Mouse (Mus musculus) CD4-positive, CD25-positive, alpha-beta regulatory T cell (primary cell): ENCODE measurements around the gene Ddx28. TPM values are rescaled to one million over a fixed set of nuclear protein-coding genes. Genes with fewer than 3 reads are reported as not detected.

ENCODE experiments used
- polyA plus RNA-seq: library from polyadenylated mRNA; unstranded; fragments of 100-300 nt; shearing (Covaris generic); gene quantifications from one replicate; pipeline ENCODE4 v1.2.1, GENCODE M21; 2017

Ddx28 gene
- polyA plus RNA-seq = 15.7 TPM

DNA sequence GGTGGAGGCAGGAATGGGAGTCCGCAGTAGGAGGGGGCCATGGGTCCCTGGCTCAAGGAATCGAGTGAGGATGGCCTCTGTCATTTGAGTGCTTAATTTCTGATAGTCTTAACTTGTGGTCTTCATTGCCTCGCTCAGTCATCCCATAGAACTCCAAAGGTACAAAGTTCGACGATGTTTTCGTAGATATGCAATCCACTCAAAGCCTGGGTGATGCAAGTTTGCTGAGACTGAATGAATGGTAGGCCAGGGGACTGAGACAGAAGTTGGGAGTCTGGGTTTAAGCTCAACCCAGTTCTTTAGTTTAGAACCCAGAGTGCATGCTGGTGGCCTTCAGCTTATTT lies at the start of gene Ddx28:
Gene Ddx28, minus strand, starts transcription at position 240 of the 344 bp plus-strand sequence.

DNA sequence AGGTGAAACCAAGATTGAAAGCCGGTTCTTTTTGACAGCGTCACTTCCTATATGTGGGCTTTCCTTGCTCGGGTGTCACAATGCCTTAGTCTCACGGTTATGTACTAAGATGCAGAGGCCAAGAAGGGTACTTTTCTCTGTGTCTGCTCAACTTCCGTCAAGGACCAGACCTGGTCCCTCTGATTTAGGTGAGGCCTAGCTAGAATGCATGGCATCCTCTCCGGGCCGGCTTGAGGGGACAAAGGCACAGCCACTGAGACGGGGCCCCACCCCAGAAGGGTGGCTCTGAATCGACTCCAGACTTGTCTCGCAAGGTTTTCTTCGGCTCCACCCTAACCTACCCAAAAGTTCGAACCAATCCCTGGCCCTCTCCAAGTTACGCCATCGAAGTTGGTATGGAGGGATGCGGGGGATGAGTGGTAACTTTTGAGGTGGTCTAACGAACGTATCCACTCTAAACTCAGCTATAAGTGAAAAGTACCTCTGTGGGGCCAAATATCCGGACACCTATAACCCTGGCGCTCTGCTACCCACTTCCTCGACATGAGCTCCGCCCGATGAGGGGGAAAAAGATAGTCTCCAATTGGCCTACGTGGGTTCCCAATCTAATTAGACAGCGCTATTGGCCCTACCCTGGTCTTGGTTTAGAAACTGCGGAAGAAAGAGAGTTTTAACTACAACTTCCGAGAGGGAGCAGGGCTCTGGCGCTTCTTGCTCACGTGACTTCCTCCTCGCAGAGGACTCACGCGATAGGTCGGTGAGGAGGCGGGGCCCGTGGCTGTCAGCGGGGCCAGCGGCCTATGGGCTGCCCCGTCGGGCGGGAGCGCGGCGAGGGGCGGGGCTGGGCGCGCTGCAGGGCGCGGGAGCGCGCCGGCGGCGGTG lies 47.3 kb upstream of the Ddx28 start, which contains the start of gene Nfatc3:
Gene Nfatc3, plus strand, starts transcription at position 110 of the 882 bp plus-strand sequence.

DNA sequence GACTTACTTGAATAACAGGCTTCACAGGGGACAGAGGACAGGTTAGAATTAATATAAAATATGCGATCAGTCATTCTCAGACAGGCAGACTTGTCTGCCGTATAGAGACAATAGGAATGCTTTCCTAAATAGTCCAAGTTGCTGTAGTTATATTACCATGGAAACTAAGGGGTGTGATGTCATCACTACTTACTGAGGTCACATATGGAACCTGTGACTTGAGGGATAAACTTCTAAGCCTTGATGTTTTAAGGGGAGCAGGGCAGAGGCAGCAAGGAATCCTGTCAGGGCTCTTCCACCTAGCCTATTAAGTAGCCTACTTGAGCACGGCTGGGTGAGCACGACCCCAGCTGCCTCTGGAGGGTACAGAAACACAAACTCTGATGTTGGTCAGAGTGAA lies 5.8 kb downstream of the Ddx28 start, which contains the start of gene Dpep2nb:
Gene Dpep2nb, minus strand, starts transcription at position 101 of the 400 bp plus-strand sequence.

DNA sequence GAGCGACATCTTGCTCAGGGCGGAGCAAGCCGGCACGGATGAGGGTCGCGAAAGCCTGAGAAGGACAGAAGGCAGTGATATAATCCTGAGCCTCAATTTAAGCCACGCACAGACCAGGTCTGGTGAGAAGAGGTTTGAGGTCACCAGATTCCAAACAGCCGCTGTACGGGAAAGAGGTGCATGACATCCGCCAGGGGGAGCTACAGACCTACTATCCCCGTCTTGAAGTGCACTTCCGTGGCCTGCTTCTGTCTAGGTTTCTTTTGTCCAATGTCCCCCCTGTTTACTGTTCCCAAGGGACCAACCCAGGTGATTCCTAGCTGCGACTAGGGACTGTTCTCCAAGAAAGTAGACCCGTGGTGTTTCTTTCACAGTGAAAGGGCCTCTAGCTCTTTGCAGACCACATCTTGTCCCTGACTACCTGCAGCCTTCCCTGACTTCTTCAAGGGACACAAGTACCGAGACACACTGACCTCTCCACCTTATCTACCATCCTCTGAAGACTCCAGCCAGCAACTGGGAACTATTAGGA lies 20.8 kb downstream of the Ddx28 start, which contains the start of gene Dus2:
Gene Dus2, plus strand, starts transcription at position 482 of the 532 bp plus-strand sequence.

DNA sequence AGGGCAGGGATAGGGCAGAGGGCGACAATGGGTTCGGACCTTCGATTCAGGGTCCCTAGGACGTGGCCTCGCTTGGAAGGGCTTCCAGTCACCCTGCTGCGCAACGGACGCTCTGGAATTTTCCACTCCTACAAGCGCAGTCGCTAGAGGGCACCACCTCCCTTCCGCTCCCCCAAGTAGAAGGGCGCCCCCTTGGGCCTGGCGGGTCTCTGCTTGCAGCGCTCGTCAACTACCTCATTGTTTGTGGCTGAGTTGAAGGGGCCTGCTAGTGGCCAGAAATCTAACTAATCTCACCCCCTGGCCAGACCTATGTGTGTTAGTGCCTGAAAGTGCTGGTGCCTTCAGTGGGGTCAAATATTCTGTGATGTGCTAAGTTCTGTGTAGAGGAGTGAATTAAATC lies 32.4 kb downstream of the Ddx28 start, which contains the start of gene Dpep3:
Gene Dpep3, minus strand, starts transcription at position 105 of the 400 bp plus-strand sequence.

DNA sequence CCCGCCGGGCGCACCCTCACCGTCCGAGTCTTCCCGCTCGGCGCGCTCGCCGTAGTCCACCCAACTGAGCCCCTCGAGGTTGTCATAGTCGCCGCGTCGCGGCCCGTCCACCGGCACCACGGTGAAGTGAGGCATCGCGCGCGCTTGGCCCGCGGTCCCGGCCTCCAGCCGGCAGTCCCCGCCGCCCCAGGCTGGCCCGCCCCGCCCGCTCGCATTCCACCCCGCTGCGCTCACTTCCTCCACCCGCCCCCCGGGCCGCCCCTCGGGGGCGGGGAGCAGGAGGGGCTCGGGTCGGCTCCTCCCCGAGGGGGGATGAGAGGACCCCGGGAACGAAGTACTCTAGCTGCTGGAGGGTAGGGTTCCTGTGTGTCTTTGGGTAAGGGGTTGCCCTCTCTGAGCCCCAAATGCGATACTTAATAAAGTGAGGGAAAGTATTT lies 45.8 kb downstream of the Ddx28 start, which contains the start of gene Slc12a4:
Gene Slc12a4, minus strand, starts transcription at position 193 of the 437 bp plus-strand sequence.

Other genes with a start within 250 kb of the Ddx28 start
- 23.6 TPM for gene Ranbp10, start 184.5 kb downstream of the Ddx28 start, polyA plus RNA-seq
- 0.85 TPM for gene Tsnaxip1, start 184.2 kb downstream of the Ddx28 start, polyA plus RNA-seq
- gene Cenpt, start 158.6 kb downstream of the Ddx28 start, polyA plus RNA-seq = 19.7 TPM
- 36.7 TPM for gene Thap11, start 156.8 kb downstream of the Ddx28 start, polyA plus RNA-seq
- gene Nutf2, start 151.3 kb downstream of the Ddx28 start, polyA plus RNA-seq = 12.7 TPM
- 80.7 TPM for gene Edc4, start 131.0 kb downstream of the Ddx28 start, polyA plus RNA-seq
- 1.1 TPM for gene Nrn1l, start 118.3 kb downstream of the Ddx28 start, polyA plus RNA-seq
- 28.6 TPM for gene Pskh1, start 111.4 kb downstream of the Ddx28 start, polyA plus RNA-seq
- gene Ctrl, start 78.0 kb downstream of the Ddx28 start, polyA plus RNA-seq = 2.1 TPM
- 402 TPM for gene Psmb10, start 73.4 kb downstream of the Ddx28 start, polyA plus RNA-seq
- gene Lcat, start 68.5 kb downstream of the Ddx28 start, polyA plus RNA-seq = 0.44 TPM
- gene Slc12a4, start 45.8 kb downstream of the Ddx28 start, polyA plus RNA-seq = 19.6 TPM
- not detected for gene Dpep3, start 32.5 kb downstream of the Ddx28 start, polyA plus RNA-seq
- 18.3 TPM for gene Dus2, start 20.5 kb downstream of the Ddx28 start, polyA plus RNA-seq
- 0.49 TPM for gene Dpep2nb, start 5.9 kb downstream of the Ddx28 start, polyA plus RNA-seq
- gene Nfatc3, start 47.0 kb upstream of the Ddx28 start, polyA plus RNA-seq = 139 TPM
- gene Esrp2, start 125.1 kb upstream of the Ddx28 start, polyA plus RNA-seq = 1.2 TPM
- gene Pla2g15, start 138.5 kb upstream of the Ddx28 start, polyA plus RNA-seq = 9.0 TPM
- 35.5 TPM for gene Slc7a6, start 157.0 kb upstream of the Ddx28 start, polyA plus RNA-seq
- 67.0 TPM for gene Slc7a6os, start 199.1 kb upstream of the Ddx28 start, polyA plus RNA-seq
- 44.5 TPM for gene Prmt7, start 199.1 kb upstream of the Ddx28 start, polyA plus RNA-seq